Mouse (Mus musculus): Measurements from ENCODE around the gene Crhr2. TPM values are rescaled to one million over a fixed set of nuclear protein-coding genes. Genes with fewer than 3 reads are reported as not detected.

The Crhr2 gene
- not detected in 2 replicates for polyA plus RNA-seq (2012; ENCODE audit: low replicate concordance)

GRCm38 (mm10) chr6:55132794-55133193 lies at the start of gene Crhr2:
Gene Crhr2, minus strand, starts transcription at chr6:55133016.

GRCm38 (mm10) chr6:55174741-55175181 lies 41.9 kb upstream of the Crhr2 start, which contains the start of gene Inmt:
Gene Inmt, minus strand, starts transcription at chr6:55175043.

Other genes with a start within 250 kb of the Crhr2 start
- 7.2 and 10.2 TPM in 2 replicates for gene Nod1, start 160.4 kb downstream of the Crhr2 start, polyA plus RNA-seq (2012; ENCODE audit: low replicate concordance)
- gene Ggct, start 140.1 kb downstream of the Crhr2 start, polyA plus RNA-seq (2012; ENCODE audit: low replicate concordance): 4.2 and 9.4 TPM in 2 replicates
- gene Gars, start 95.0 kb downstream of the Crhr2 start, polyA plus RNA-seq (2012; ENCODE audit: low replicate concordance): 84.8 and 90.1 TPM in 2 replicates
- not detected in 2 replicates for gene Inmt, start 42.0 kb upstream of the Crhr2 start, polyA plus RNA-seq (2012; ENCODE audit: low replicate concordance)
- gene Mindy4, start 70.4 kb upstream of the Crhr2 start, polyA plus RNA-seq (2012; ENCODE audit: low replicate concordance): 0.14 and 0.15 TPM in 2 replicates
- gene Aqp1, start 203.4 kb upstream of the Crhr2 start, polyA plus RNA-seq (2012; ENCODE audit: low replicate concordance): 73.9 and 187 TPM in 2 replicates
- 0.26 TPM in 1 of 2 replicates, not detected in the other for gene Ghrhr, start 243.3 kb upstream of the Crhr2 start, polyA plus RNA-seq (2012; ENCODE audit: low replicate concordance)